Mouse (Mus musculus): ENCODE results near the gene Chd6. TPM values are rescaled to one million over a fixed set of nuclear protein-coding genes. Genes with fewer than 3 reads are reported as not detected.

Gene Chd6
- polyA plus RNA-seq, 1 experiment from 2014 or later = 14.7 TPM

DNA sequence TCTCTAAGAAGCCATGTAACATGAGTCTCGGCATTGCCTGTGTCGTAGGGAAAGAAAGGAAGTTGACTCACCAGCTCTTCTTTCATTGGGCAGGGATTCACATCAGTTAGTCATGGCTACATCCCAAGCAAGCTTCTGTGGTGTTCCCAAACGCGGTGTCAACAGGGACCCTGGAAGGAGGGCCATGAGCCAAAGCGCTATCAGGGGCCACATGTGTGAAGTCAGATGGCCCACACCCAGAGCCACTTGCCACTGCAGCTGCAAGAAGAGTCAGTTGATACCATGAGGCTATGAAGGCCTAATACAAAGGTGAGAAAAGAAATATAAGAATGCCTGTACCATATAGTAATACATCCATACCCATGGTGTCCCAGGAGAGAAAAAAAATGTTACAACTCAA, 3.1 kb upstream of the Chd6 start:
- Histone ChIP-seq H3K27me3 (replicated peaks; ENCODE audit: control insufficient read depth, insufficient read depth, low read length) (no peaks in the 10 kb centered on the region), H3K4me2 (ENCODE audit: low read depth, low read length) (no peak overlapping the region), H3K4me3 (ENCODE audit: low read length) (no peak overlapping the region), H3K9ac (ENCODE audit: low read depth, low read length) (no peak overlapping the region), H3K9me3 (ENCODE audit: control insufficient read depth, low read length) (no peaks in the 10 kb centered on the region), H3K27ac (ENCODE audit: low read length) (no peak overlapping the region), H3K4me1 (ENCODE audit: control insufficient read depth, insufficient read depth, low read length) (peaks cover 8% of the 10 kb centered on the region), H3K36me3 (ENCODE audit: control insufficient read depth, insufficient read depth, low read length) (no peaks in the 10 kb centered on the region)
- ATAC-seq = no peak
- WGBS = 86% methylated on average over 5 of the region's 5 CpGs

DNA sequence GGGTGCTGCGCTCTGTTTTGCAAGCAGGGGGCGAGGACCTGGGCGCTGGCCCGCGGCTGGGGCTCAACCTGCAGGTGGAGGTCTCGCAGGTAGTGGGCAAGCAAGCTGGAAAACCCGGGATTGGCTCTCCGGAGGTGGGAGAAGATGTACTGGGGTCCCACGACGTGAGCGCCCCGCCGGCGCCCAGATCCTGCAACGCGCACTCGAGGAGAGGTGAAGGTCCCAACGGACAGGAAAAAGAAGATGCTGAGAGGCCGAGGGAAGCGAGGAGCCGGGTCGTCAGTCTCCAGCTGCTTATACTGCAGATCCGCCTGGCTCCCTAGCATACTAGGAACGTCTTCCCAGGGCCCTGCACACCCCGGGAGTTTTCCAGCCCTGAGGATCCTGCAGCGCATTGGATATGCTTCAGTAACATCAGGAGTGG, 535 bp upstream of the Chd6 start:
- H3K36me3 ChIP-seq (ENCODE audit: control insufficient read depth, insufficient read depth, low read length) = no peaks in the 10 kb centered on the region; the same call in 1 of the 2 replicates
- peak overlapping the region; percentile 89 for H3K4me3 ChIP-seq (ENCODE audit: low read length)
- peak overlapping the region; percentile 63 for H3K4me2 ChIP-seq (ENCODE audit: low read depth, low read length)
- no peak overlapping the region for H3K27ac ChIP-seq (ENCODE audit: low read length)
- peak; percentile 49 for ATAC-seq
- no peaks in the 10 kb centered on the region for H3K27me3 ChIP-seq (replicated peaks; ENCODE audit: control insufficient read depth, insufficient read depth, low read length)
- peaks cover 14% of the 10 kb centered on the region for H3K4me1 ChIP-seq (ENCODE audit: control insufficient read depth, insufficient read depth, low read length)
- H3K9ac ChIP-seq (ENCODE audit: low read depth, low read length) = peak overlapping the region; percentile 63
- no peaks in the 10 kb centered on the region for H3K9me3 ChIP-seq (ENCODE audit: control insufficient read depth, low read length)
- 1% methylated on average over 26 of the region's 26 CpGs for WGBS

DNA sequence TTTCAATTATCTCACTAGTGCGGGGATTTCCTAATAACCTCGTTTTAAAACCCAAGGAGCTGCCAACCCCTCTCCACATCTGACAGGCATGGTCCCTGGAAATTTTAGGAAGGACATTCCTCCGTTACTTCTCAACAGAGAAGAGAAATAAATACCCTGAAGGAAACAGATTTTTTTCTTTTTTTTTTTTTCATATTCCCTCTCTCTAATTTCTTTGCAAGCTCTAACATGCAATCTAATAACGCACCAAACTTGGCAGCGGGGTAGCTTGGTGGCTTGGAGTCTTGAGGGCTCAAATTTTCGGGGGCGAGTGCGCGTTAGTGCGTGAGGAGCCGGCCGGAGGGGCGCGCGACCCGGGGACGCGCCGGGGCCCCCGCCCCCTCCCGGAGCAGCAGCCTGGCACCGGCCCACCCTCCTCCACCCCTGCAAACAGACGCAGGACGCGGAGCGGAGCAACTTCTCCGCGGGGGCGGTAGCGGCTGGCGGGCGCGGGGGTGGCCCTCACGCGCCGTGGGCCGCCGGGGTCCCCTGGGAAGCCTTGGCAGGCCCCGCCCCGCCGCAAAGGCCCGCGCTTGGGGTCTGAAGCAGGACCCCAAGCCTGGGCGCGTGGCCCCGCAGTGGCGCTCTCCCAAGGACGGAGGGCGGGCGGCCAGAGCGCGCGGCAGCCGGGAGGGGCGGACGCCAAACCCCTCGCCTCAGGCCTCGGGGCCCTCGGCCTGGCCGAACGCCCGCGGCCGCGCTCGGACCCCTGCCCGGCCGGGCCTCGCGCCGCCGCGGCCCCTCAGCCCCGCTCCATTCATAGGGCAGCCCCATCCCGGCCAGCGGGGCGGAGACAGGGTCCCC, 569 bp downstream of the Chd6 start:
- H3K4me1 ChIP-seq (ENCODE audit: control insufficient read depth, insufficient read depth, low read length) = peaks cover 17% of the 10 kb centered on the region
- no peaks in the 10 kb centered on the region; the same call in 1 of the 2 replicates for H3K36me3 ChIP-seq (ENCODE audit: control insufficient read depth, insufficient read depth, low read length)
- WGBS = under 1% methylated on average over 63 of the region's 77 CpGs
- peak; percentile 70 for ATAC-seq
- H3K4me3 ChIP-seq (ENCODE audit: low read length) = peak overlapping the region; percentile 89
- peak overlapping the region; percentile 66 for H3K4me2 ChIP-seq (ENCODE audit: low read depth, low read length)
- H3K9ac ChIP-seq (ENCODE audit: low read depth, low read length) = peak overlapping the region; percentile 98
- no peaks in the 10 kb centered on the region for H3K27me3 ChIP-seq (replicated peaks; ENCODE audit: control insufficient read depth, insufficient read depth, low read length)
- H3K27ac ChIP-seq (ENCODE audit: low read length) = peak overlapping the region; percentile 99
- H3K9me3 ChIP-seq (ENCODE audit: control insufficient read depth, low read length) = no peaks in the 10 kb centered on the region

DNA sequence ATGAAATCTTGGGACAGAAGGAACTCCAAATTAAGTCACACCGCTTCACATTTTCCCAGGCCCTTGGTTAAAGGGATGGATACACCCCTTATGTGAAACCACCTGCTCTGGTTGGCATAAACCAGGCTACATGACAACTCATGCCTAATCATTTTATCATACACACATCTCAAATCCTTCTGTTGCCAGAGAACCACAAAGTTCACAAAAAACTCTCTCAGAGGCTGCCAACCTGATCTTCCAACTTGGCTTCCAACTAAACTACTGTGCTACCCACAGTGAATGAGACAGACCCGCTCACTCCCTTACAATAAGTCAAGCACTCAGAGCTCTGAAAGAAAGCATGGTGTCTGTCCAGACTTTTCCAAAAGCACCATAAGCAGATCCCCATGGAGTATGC, 1.6 kb downstream of the Chd6 start:
- H3K27me3 ChIP-seq (replicated peaks; ENCODE audit: control insufficient read depth, insufficient read depth, low read length) = no peaks in the 10 kb centered on the region
- H3K4me1 ChIP-seq (ENCODE audit: control insufficient read depth, insufficient read depth, low read length) = peaks cover 18% of the 10 kb centered on the region
- H3K9me3 ChIP-seq (ENCODE audit: control insufficient read depth, low read length) = no peaks in the 10 kb centered on the region
- WGBS = 87% methylated on average over 2 of the region's 2 CpGs
- no peak overlapping the region for H3K9ac ChIP-seq (ENCODE audit: low read depth, low read length)
- no peaks in the 10 kb centered on the region; the same call in 1 of the 2 replicates for H3K36me3 ChIP-seq (ENCODE audit: control insufficient read depth, insufficient read depth, low read length)
- no peak for ATAC-seq
- peak overlapping the region; percentile 66; the same call in 1 of the 2 replicates for H3K4me2 ChIP-seq (ENCODE audit: low read depth, low read length)
- H3K27ac ChIP-seq (ENCODE audit: low read length) = no peak overlapping the region
- H3K4me3 ChIP-seq (ENCODE audit: low read length) = no peak overlapping the region

DNA sequence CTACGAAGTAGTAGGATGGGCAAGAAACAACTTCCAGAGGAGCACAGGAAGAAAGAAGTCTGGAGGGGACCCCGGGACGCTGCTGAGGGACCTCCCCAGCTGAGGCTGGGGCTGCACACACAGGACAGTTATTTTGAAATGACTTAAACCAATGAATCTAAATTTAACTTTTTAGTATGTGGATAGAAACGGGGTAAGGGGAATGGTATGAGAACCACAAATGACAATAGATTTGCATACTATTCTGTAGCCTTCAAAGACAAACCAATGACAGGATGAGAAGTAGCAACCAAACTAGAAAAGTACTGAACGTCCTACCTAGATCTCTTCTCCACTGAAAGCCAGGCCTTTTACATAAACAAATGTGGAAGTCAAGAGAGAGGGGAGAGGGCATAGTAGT, 5.1 kb downstream of the Chd6 start:
- 68% methylated on average over 5 of the region's 5 CpGs for WGBS
- H3K4me3 ChIP-seq (ENCODE audit: low read length) = no peak overlapping the region

DNA sequence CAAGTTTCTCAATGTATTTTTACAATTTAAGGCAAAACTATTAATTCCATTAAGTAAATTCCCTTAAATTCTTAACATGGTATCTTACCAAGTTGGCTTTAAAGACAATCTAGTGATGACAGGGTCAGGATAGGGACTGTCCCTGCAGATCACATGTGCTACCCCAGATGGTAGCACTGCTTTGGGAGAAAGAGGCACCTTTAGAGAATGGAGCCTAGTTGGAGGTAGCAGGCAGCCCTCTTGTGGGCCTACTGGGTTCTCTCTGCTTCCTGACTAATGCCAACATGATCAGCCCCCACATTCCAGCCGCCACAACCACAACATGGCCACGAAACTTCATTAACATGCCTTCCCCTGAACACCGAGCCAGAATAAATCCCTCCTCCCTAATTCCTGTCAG, 6.8 kb downstream of the Chd6 start:
- H3K27ac ChIP-seq (ENCODE audit: low read length) = no peak overlapping the region
- H3K9me3 ChIP-seq (ENCODE audit: control insufficient read depth, low read length) = no peaks in the 10 kb centered on the region
- no peak for ATAC-seq
- H3K27me3 ChIP-seq (replicated peaks; ENCODE audit: control insufficient read depth, insufficient read depth, low read length) = no peaks in the 10 kb centered on the region
- no peak overlapping the region for H3K4me3 ChIP-seq (ENCODE audit: low read length)
- no peaks in the 10 kb centered on the region; the same call in 1 of the 2 replicates for H3K36me3 ChIP-seq (ENCODE audit: control insufficient read depth, insufficient read depth, low read length)
- 66% methylated on average over 3 of the region's 3 CpGs for WGBS
- no peak overlapping the region for H3K4me2 ChIP-seq (ENCODE audit: low read depth, low read length)
- H3K4me1 ChIP-seq (ENCODE audit: control insufficient read depth, insufficient read depth, low read length) = peaks cover 14% of the 10 kb centered on the region
- no peak overlapping the region for H3K9ac ChIP-seq (ENCODE audit: low read depth, low read length)

More for the DNA sequence above, 5.1 kb downstream of the Chd6 start:
- H3K9ac ChIP-seq (ENCODE audit: low read depth, low read length) = no peak overlapping the region
- peaks cover 18% of the 10 kb centered on the region for H3K4me1 ChIP-seq (ENCODE audit: control insufficient read depth, insufficient read depth, low read length)
- no peak for ATAC-seq
- H3K4me2 ChIP-seq (ENCODE audit: low read depth, low read length) = no peak overlapping the region
- H3K27me3 ChIP-seq (replicated peaks; ENCODE audit: control insufficient read depth, insufficient read depth, low read length) = no peaks in the 10 kb centered on the region
- H3K9me3 ChIP-seq (ENCODE audit: control insufficient read depth, low read length) = no peaks in the 10 kb centered on the region
- no peak overlapping the region for H3K27ac ChIP-seq (ENCODE audit: low read length)
- no peaks in the 10 kb centered on the region; the same call in 1 of the 2 replicates for H3K36me3 ChIP-seq (ENCODE audit: control insufficient read depth, insufficient read depth, low read length)

DNA sequence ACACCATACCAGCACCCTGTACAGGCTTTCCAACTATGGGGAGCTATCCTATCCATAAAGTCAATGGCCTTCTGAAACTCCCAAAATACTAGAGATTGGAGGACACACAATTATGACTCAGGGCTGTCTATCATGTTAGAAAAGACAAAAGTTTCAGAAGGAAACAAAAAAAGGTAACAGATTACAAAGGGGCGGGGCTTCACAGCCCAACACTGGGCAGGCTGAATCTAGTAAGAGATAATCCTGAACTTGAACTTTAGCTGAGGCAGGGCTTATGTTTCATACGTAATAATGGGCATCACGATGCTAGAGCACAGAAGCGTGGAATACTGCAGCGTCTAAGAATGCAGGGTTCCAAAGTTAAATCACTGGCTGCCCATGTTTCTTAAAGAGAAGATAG, 11.1 kb downstream of the Chd6 start:
- 92% methylated on average over 5 of the region's 5 CpGs for WGBS
- no peak for ATAC-seq

DNA sequence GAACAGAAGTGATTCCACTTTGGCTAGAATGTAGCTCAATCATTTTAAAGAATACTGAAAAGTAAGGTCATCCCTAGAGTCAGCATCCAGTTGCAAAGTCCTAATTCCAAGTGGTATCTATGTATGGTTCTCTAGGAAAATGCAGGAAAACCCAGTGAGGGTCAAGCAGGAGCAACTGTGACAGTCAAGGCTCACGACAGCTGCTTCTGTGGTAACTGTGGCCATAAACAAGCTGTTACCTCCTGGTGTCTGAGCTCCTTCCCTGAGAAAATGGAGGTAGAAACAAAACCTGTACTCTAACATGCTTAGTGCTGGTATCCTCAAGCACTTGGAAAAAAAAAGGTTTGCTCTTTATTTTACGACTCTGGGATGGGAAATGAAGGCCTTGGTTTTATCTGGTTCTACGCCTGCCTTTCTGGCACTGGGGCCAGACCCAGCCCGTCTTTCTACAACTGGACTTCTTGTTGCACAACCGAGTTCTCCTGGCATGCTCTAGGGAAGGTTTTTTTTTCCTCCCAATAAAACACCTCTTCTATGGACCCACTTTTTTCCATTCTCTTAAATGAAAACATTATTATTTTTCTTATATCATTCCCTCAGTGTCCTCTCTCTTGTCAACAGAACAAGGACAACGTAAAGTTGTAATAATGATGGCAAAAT, 18.0 kb downstream of the Chd6 start:
- ATAC-seq = no peak
- no peaks in the 10 kb centered on the region for H3K9me3 ChIP-seq (ENCODE audit: control insufficient read depth, low read length)
- H3K27ac ChIP-seq (ENCODE audit: low read length) = no peak overlapping the region
- peaks cover 3% of the 10 kb centered on the region; the same call in 1 of the 2 replicates for H3K4me1 ChIP-seq (ENCODE audit: control insufficient read depth, insufficient read depth, low read length)
- H3K9ac ChIP-seq (ENCODE audit: low read depth, low read length) = no peak overlapping the region
- H3K27me3 ChIP-seq (replicated peaks; ENCODE audit: control insufficient read depth, insufficient read depth, low read length) = no peaks in the 10 kb centered on the region
- H3K4me3 ChIP-seq (ENCODE audit: low read length) = no peak overlapping the region
- no peak overlapping the region for H3K4me2 ChIP-seq (ENCODE audit: low read depth, low read length)
- H3K36me3 ChIP-seq (ENCODE audit: control insufficient read depth, insufficient read depth, low read length) = no peaks in the 10 kb centered on the region
- WGBS = 73% methylated on average over 6 of the region's 6 CpGs

More for the DNA sequence above, 11.1 kb downstream of the Chd6 start:
- Histone ChIP-seq H3K9ac (ENCODE audit: low read depth, low read length) (no peak overlapping the region), H3K4me3 (ENCODE audit: low read length) (no peak overlapping the region), H3K27me3 (replicated peaks; ENCODE audit: control insufficient read depth, insufficient read depth, low read length) (no peaks in the 10 kb centered on the region), H3K27ac (ENCODE audit: low read length) (no peak overlapping the region), H3K4me2 (ENCODE audit: low read depth, low read length) (no peak overlapping the region), H3K4me1 (ENCODE audit: control insufficient read depth, insufficient read depth, low read length) (peaks cover 3% of the 10 kb centered on the region; the same call in 1 of the 2 replicates), H3K36me3 (ENCODE audit: control insufficient read depth, insufficient read depth, low read length) (no peaks in the 10 kb centered on the region), H3K9me3 (ENCODE audit: control insufficient read depth, low read length) (no peaks in the 10 kb centered on the region)

DNA sequence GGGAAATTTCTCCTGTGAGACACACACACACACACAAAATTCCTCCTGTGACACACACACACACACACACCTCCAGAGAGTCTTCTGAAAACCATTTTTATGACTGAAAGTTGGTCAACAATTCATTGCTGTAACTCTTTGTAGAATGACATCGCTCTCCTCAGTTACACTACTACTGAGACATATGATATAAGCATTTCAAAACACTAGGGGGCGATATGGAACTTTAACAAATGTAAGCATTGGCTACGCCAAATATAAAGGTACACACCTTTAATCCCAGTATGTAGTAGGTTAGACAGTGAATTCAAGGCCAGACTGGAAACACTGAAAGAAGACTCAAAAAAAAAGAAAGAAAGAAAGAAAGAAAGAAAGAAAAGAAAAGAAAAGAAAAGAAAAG, 18.7 kb downstream of the Chd6 start:
- Histone ChIP-seq H3K4me1 (ENCODE audit: control insufficient read depth, insufficient read depth, low read length) (peaks cover 6% of the 10 kb centered on the region), H3K36me3 (ENCODE audit: control insufficient read depth, insufficient read depth, low read length) (no peaks in the 10 kb centered on the region), H3K9me3 (ENCODE audit: control insufficient read depth, low read length) (no peaks in the 10 kb centered on the region), H3K4me3 (ENCODE audit: low read length) (no peak overlapping the region), H3K27me3 (replicated peaks; ENCODE audit: control insufficient read depth, insufficient read depth, low read length) (no peaks in the 10 kb centered on the region), H3K27ac (ENCODE audit: low read length) (no peak overlapping the region), H3K9ac (ENCODE audit: low read depth, low read length) (no peak overlapping the region), H3K4me2 (ENCODE audit: low read depth, low read length) (no peak overlapping the region)
- 0 out of 2 replicates have a peak, but pooled peaks have one; percentile 44 for ATAC-seq
- WGBS = 62% methylated on average over 3 of the region's 3 CpGs
